Mouse (Mus musculus) olfactory bulb, adult 2 months (tissue): ENCODE measurements around the gene Fn3k. TPM values are rescaled to one million over a fixed set of nuclear protein-coding genes. Genes with fewer than 3 reads are reported as not detected.
A peak's percentile ranks its signal among the peaks of the same experiment; 100 is the strongest.

Experiments used
- H3K27ac ChIP-seq: fragments of 200-500 bp; 2 replicates; pipeline ENCODE4 v1.5.1; 2012; ENCODE audit warnings: low read depth, low read length; ENCODE audit not compliant: insufficient read depth
- H3K4me1 ChIP-seq: fragments of 200-500 bp; 2 replicates; pipeline ENCODE4 v1.6.1; 2012; ENCODE audit warnings: low read length; ENCODE audit not compliant: control insufficient read depth, insufficient read depth
- H3K4me3 ChIP-seq: fragments of 200-500 bp; 2 replicates; pipeline ENCODE4 v1.5.1; 2012; ENCODE audit warnings: mild to moderate bottlenecking, low read depth, low read length, moderate library complexity; ENCODE audit not compliant: insufficient read depth
- CTCF ChIP-seq: fragments of 200-500 bp; IDR thresholded peaks from 2 replicates; pipeline ENCODE4 v1.5.1; 2012; ENCODE audit warnings: low read depth, mild to moderate bottlenecking, low read length, moderate library complexity; ENCODE audit not compliant: insufficient read depth
- POLR2A ChIP-seq: fragments of 200-500 bp; IDR thresholded peaks from 2 replicates; pipeline ENCODE4 v1.6.1; 2012; ENCODE audit warnings: mild to moderate bottlenecking, low read depth, low read length, moderate library complexity; ENCODE audit not compliant: insufficient read depth
- WGBS: fragments of 180-500 bp; shearing (Covaris S2); methylation state at CpG from one replicate; pipeline ENCODE4 v1.1.7; 2018; 5-methylcytosine and 5-hydroxymethylcytosine counted together
- polyA plus RNA-seq: library from polyadenylated mRNA; stranded (reverse); fragments of >200 nt; gene quantifications from 2 replicates; pipeline ENCODE4 v1.2.4, GENCODE M21; 2012; ENCODE audit warnings: low replicate concordance; ENCODE audit not compliant: missing spikeins, insufficient read depth, insufficient read length

The Fn3k gene
- polyA plus RNA-seq, result not detected in 2 replicates

DNA sequence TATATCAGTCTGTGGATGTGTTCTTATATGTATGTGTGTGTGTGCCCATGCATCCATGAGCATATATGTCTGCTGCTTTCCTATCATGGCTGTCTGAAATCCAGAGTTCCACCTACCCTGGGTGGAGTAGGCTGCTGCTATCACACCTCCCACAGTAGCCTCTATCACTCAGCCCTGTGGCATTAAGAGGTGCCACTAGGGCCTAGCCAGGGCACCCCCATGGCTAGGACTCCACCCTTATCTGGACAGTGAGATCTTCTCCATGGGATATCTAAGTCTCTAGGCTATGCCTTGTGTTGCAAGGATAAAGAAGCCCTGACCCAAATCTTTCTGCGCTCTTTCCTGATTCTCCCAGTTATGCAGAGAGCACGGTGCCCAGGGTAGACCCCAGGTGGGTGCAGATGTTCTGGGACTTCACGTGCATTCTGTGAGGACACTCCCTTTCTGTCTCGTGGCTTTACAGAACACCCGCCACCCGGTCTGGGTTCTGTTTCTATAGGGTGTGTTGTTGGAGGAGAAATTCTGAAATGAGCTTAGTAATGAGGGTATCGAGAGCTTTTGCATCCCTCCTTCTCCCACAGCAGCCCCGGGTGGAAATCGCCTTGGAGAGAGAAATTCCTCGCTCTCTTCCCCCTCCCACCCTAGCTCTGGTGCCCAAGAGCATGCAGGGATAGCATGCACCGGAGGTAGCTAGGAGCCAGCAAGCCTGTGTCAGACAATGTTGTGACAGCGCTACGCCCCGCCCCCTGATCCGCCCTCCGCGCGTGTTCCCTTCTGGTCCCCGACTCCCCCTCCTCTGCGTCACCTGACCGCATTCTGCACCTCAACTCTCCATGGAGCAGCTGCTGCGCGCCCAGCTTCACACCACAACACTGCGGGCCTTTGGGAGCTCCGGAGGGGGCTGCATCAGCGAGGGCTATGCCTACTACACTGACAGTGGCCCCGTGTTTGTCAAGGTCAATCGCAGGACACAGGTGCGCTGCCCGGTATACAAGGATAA is at the start of gene Fn3k:
TSS of gene Fn3k (plus strand) at position 758 of the 1,000 bp plus-strand sequence.
- H3K27ac ChIP-seq, result peak within 1 kb of the TSS; percentile 84
- WGBS, result 3% methylated on average over 30 of the region's 30 CpGs
- H3K4me3 ChIP-seq, result peak within 1 kb of the TSS; percentile 66
- peaks cover 20% of the 10 kb centered on the region for H3K4me1 ChIP-seq
- TF ChIP-seq CTCF (no peak), POLR2A (peak; percentile 56)

DNA sequence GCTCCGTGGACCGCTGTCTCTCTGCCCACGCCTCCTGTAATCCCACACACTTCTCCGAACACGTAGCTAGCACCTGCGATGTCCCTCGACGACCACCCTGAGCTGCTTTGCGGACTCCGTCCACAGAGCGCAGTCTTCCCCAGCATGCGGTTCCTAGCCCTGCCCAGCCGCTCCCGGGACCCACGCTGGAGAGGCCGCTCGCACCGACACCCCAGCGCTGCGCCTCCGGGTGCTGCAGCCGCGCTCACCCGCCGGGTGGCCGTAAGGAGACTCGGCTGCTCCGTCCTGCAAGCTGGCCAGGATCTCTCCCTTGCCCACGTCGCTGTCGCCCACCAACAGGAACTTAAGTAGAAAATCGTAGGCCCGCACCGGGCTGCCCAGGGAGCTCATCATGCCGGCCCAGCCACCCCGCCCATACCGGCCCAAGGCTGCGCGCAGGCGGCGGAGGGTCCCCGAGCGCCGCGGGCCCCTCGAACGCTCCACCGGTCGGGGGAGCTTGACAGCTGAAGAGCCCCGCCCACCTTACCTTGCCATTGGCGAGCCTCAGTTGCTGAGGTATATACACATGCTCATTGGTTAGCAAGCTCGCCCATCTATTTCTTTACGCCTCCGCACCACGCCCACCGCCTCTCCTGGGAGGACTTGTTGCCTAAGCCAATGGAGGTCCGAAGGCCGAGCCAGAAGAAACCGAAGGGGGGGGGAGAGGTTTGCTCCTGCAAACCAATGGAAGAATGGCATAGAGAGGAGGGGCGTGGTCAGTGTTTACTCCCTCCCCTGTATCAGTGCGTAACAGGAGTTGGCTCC is 46.8 kb upstream of the Fn3k start, which contains the start of gene Rab40b:
TSS of gene Rab40b (minus strand) at position 502 of the 804 bp plus-strand sequence.
- peaks cover 3% of the 10 kb centered on the region; the same call in 1 of the 2 replicates for H3K4me1 ChIP-seq
- TF ChIP-seq CTCF, result no peak
- peak; percentile 75 for TF ChIP-seq POLR2A
- WGBS, result under 1% methylated on average over 61 of the region's 61 CpGs
- H3K27ac ChIP-seq, result peak within 1 kb of the TSS; percentile 87
- peak within 1 kb of the TSS; percentile 73 for H3K4me3 ChIP-seq

DNA sequence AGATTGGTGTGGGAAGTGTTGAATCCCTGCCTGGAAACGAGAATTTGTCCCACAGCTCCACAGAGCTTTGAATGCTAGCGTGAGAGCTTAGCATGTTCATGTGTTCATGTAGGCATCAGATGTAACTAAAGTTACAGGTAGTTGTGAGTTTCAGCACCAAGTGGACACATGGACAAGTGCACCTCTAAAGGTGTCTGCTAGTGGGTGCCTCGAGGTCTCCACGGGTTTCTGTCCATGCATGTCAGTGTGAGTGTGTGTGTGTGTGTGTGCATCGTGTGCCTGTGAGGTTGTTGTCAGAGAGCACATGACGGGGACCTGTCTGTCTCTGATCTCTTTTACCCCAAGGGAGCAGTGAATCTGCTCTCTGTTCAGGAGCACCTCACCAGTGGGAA is 46.2 kb upstream of the Fn3k start:
- TF ChIP-seq POLR2A, result no peak
- TF ChIP-seq CTCF, result no peak
- WGBS, result 7% methylated on average over 6 of the region's 6 CpGs
- H3K4me3 ChIP-seq, result peak overlapping the region; percentile 73; the same call in 1 of the 2 replicates
- H3K4me1 ChIP-seq, result peaks cover 3% of the 10 kb centered on the region; the same call in 1 of the 2 replicates
- peak overlapping the region; percentile 17 for H3K27ac ChIP-seq

DNA sequence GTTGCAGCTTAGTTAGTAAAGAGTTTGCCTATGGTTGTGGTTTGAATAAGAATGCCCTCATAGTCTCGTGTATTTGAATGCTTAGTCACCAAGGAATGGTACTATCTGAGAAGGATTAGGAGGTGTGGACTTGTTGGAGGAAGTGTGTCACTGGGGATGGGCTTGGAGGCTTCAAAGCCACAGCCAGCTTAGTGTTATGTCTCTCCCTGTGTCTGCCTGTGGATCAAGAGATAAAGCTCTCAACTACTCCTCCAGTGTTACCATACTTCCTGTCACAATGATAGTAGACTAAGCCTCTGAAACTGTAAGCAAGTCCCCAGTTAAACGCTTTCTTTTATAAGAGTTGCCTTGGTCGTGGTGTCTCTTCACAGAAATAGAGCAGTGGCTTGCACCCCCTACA is 43.9 kb upstream of the Fn3k start:
- H3K27ac ChIP-seq, result no peak overlapping the region
- 53% methylated on average over 3 of the region's 3 CpGs for WGBS

GRCm38 (mm10) chr11:121392405-121392804 is 42.3 kb upstream of the Fn3k start:
- TF ChIP-seq POLR2A, result no peak
- no peak for TF ChIP-seq CTCF
- no peak overlapping the region for H3K27ac ChIP-seq
- no peak overlapping the region for H3K4me3 ChIP-seq
- 93% methylated on average over 3 of the region's 3 CpGs for WGBS
- peaks cover 3% of the 10 kb centered on the region; the same call in 1 of the 2 replicates for H3K4me1 ChIP-seq

More for the DNA sequence above, 43.9 kb upstream of the Fn3k start:
- TF ChIP-seq CTCF, result no peak
- no peak for TF ChIP-seq POLR2A
- H3K4me1 ChIP-seq, result peaks cover 3% of the 10 kb centered on the region; the same call in 1 of the 2 replicates
- no peak overlapping the region for H3K4me3 ChIP-seq

GRCm38 (mm10) chr11:121407366-121408155 is 27.2 kb upstream of the Fn3k start:
- Histone ChIP-seq H3K4me1 (peaks cover 15% of the 10 kb centered on the region), H3K4me3 (no peak overlapping the region), H3K27ac (peak overlapping the region; percentile 94)
- WGBS, result 46% methylated on average over 3 of the region's 3 CpGs
- TF ChIP-seq POLR2A, result no peak
- no peak for TF ChIP-seq CTCF

DNA sequence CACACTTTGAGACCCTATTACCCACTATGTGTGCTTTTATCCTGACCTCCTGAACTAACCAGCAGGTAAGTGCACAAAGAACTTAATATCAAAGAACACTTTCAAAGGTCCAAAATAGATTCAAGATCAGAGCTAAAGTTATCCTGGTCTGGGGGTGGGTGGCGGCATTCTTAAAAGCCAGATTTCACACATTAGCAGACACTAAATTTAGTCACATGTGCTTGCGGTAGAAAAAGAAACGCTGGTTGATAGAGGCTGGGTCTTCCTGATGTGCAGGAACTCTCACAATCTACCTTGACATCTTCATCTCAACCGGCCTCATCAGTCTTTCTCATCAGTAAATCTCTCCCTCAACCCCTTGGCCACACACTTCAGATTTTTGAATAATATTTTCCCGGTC is 20.0 kb upstream of the Fn3k start:
- peaks cover 5% of the 10 kb centered on the region for H3K4me1 ChIP-seq
- TF ChIP-seq CTCF (no peak), POLR2A (no peak)
- WGBS, result 60% methylated on average over 5 of the region's 5 CpGs
- H3K27ac ChIP-seq, result peak overlapping the region; percentile 42
- no peak overlapping the region for H3K4me3 ChIP-seq

DNA sequence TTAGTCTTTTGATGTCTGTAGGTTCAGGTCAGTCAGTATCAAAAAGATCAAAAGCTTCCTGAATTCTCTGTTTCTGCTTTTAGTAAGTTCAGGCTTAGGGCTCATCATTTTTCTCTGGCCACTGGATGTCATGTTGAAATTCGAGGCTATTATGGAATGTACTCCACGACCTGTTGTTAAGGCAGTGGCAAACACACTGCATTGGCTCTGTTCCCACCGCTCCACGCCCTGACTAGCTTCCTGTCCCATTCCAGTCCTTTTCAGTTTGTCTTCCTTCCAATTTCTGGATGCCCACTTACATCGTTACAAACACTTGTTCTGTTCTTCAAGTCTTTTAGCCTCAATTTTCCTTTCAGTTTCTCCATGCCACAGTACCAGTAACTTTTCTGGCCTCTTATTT is 19.4 kb upstream of the Fn3k start:
- TF ChIP-seq POLR2A, result no peak
- TF ChIP-seq CTCF, result no peak
- peak overlapping the region; percentile 32 for H3K27ac ChIP-seq
- peaks cover 5% of the 10 kb centered on the region for H3K4me1 ChIP-seq
- WGBS, result 69% methylated on average over 5 of the region's 5 CpGs
- no peak overlapping the region for H3K4me3 ChIP-seq
